Mouse (Mus musculus): ENCODE results near the gene Mup20.
"Not testable (repeated sequence)": the region's sequence is repeated elsewhere in the genome, so short reads cannot be mapped to it uniquely, and the experiment has no call there.

The Mup20 gene

GRCm38 (mm10) chr4:62054058-62054457 lies at the start of gene Mup20:
Mup20 (minus strand) TSS chr4:62054158.
- not testable (repeated sequence) for DNase-seq

- DNase-seq = peak; percentile 34
Observed at GRCm38 (mm10) chr4:62103366-62103765, 49.4 kb upstream of the Mup20 start.

- DNase-seq = no peak
Observed at GRCm38 (mm10) chr4:62087953-62088352, 34.0 kb upstream of the Mup20 start.

GRCm38 (mm10) chr4:62087241-62087640 lies 33.3 kb upstream of the Mup20 start, which contains the start of gene Mup3:
Mup3 (minus strand) TSS chr4:62087342.
- no peak for DNase-seq

GRCm38 (mm10) chr4:62082755-62083154 lies 28.8 kb upstream of the Mup20 start:
- DNase-seq = no peak

GRCm38 (mm10) chr4:62075126-62075525 lies 21.2 kb upstream of the Mup20 start:
- DNase-seq = no peak

- not testable (repeated sequence) for DNase-seq
Observed at GRCm38 (mm10) chr4:62054780-62055179, 822 bp upstream of the Mup20 start.

GRCm38 (mm10) chr4:62026281-62026680 lies 27.7 kb downstream of the Mup20 start:
- DNase-seq = no peak

GRCm38 (mm10) chr4:62024256-62024959 lies 29.6 kb downstream of the Mup20 start:
- DNase-seq = no peak

GRCm38 (mm10) chr4:62023646-62024045 lies 30.3 kb downstream of the Mup20 start:
- no peak for DNase-seq

GRCm38 (mm10) chr4:62023120-62023519 lies 30.8 kb downstream of the Mup20 start:
- no peak for DNase-seq

- not testable (repeated sequence) for DNase-seq
Observed at GRCm38 (mm10) chr4:62020511-62020910, 33.4 kb downstream of the Mup20 start.
